Mouse (Mus musculus): Measurements from ENCODE around the gene Fam180a. TPM values are rescaled to one million over a fixed set of nuclear protein-coding genes. Genes with fewer than 3 reads are reported as not detected.

Gene Fam180a
- polyA plus RNA-seq, 1 experiment, result not detected

- no peak for TF ChIP-seq GATA1 (IDR thresholded peaks at IDR 0.05; ENCODE audit: low read length)
Measured at GRCm38 (mm10) chr6:35279306-35279705, 46.6 kb downstream of the Fam180a start.

- no peak for TF ChIP-seq GATA1 (IDR thresholded peaks at IDR 0.05; ENCODE audit: low read length)
Measured at GRCm38 (mm10) chr6:35277903-35278587, 47.9 kb downstream of the Fam180a start.

- no peak for TF ChIP-seq GATA1 (IDR thresholded peaks at IDR 0.05; ENCODE audit: low read length)
Measured at GRCm38 (mm10) chr6:35273391-35274082, 52.4 kb downstream of the Fam180a start.

- TF ChIP-seq GATA1 (IDR thresholded peaks at IDR 0.05; ENCODE audit: low read length), result no peak
Measured at GRCm38 (mm10) chr6:35271868-35272765, 53.8 kb downstream of the Fam180a start.

- no peak for TF ChIP-seq GATA1 (IDR thresholded peaks at IDR 0.05; ENCODE audit: low read length)
Measured at GRCm38 (mm10) chr6:35271094-35271855, 54.7 kb downstream of the Fam180a start.

GRCm38 (mm10) chr6:35269643-35270042, 56.3 kb downstream of the Fam180a start:
- TF ChIP-seq GATA1 (IDR thresholded peaks at IDR 0.05; ENCODE audit: low read length), result no peak

GRCm38 (mm10) chr6:35268711-35269110, 57.2 kb downstream of the Fam180a start:
- no peak for TF ChIP-seq GATA1 (IDR thresholded peaks at IDR 0.05; ENCODE audit: low read length)

- no peak for TF ChIP-seq GATA1 (IDR thresholded peaks at IDR 0.05; ENCODE audit: low read length)
Measured at GRCm38 (mm10) chr6:35265580-35266278, 60.2 kb downstream of the Fam180a start.

Other genes starting within 250 kb of the Fam180a start
- 2.6 and 7.7 TPM in 2 replicates for gene Cnot4, start 192.4 kb downstream of the Fam180a start, polyA plus RNA-seq (2012)
- gene Nup205, start 148.7 kb downstream of the Fam180a start, polyA plus RNA-seq (2012), result 3.7 and 6.8 TPM in 2 replicates
- not detected in 2 replicates for gene Slc13a4, start 18.0 kb downstream of the Fam180a start, polyA plus RNA-seq (2012)
- 307 and 336 TPM in 2 replicates for gene Mtpn, start 213.7 kb upstream of the Fam180a start, polyA plus RNA-seq (2012)